20 mouse cellular contexts compared by ENCODE assay signal in the genomic region with DNA sequence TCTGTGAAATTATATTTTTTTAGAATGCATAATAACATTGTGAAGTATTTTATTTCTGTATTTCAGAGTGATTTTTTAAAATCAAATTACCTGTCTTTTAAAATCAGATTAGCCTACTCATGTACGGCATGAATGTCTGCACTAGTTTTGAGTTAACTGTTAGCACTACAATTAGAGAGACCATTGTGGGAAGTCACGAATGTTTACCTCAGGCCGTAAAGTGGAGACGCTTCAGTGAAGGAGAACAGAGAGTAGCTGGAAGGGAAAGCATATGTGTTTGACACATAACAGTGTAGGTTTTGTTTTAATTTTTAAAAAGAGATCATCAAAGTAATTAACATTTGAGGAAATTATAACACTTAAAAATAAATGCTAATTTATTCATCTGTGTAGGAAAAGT. TPM values are rescaled to one million over a fixed set of nuclear protein-coding genes. Genes with fewer than 3 reads are reported as not detected.
"Had no signal": no experiment of that assay in that cellular context is flagged by ENCODE, and none has a peak within 500 bp of the region (broad histone marks: within the 10 kb centered on the region; RNA-seq: fewer than 3 reads in every experiment).

No protein-coding gene starts in this region.

- DNase-seq: retina, postnatal 1 day; right cerebral cortex, adult 18-20 months; right cerebral cortex, postnatal 14 days; right cerebral cortex, postnatal 25 days; right cerebral cortex, postnatal 4 days; spleen, adult 18-20 months; thymus, adult 18-20 months; thymus, adult 2 months; thymus, postnatal 14 days; thymus, postnatal 25 days; thymus, postnatal 36 days; thymus, postnatal 4 days had no signal

- H3K4me3 ChIP-seq: neural tube, embryonic 13.5 days; neural tube, embryonic 15.5 days; stomach, embryonic 15.5 days had no signal

- H3K27me3 ChIP-seq: neural tube, embryonic 13.5 days; neural tube, embryonic 15.5 days; stomach, embryonic 15.5 days had no signal

- H3K9me3 ChIP-seq: neural tube, embryonic 13.5 days; neural tube, embryonic 15.5 days; stomach, embryonic 15.5 days had no signal

- H3K36me3 ChIP-seq: neural tube, embryonic 13.5 days; neural tube, embryonic 15.5 days; stomach, embryonic 15.5 days had no signal

- H3K9ac ChIP-seq: neural tube, embryonic 13.5 days; neural tube, embryonic 15.5 days; stomach, embryonic 15.5 days had no signal

- H3K27ac ChIP-seq: neural tube, embryonic 13.5 days; neural tube, embryonic 15.5 days; stomach, embryonic 15.5 days; stomach, postnatal 0 days had no signal

- H3K4me1 ChIP-seq: neural tube, embryonic 13.5 days; neural tube, embryonic 15.5 days; stomach, embryonic 15.5 days had no signal

- H3K4me2 ChIP-seq: neural tube, embryonic 13.5 days; neural tube, embryonic 15.5 days; stomach, embryonic 15.5 days had no signal

RNA-seq across cellular contexts. Expression of a gene that starts 21.1 kb away (rescaled TPM):
- polyA plus RNA-seq: neural tube, embryonic 13.5 days; neural tube, embryonic 14.5 days; spleen, adult 2 months; testis, adult 2 months; urinary bladder, adult 2 months had no signal
